Mouse (Mus musculus) kidney, postnatal 14 days (tissue): ENCODE data around the gene Hapln2.

Experiments
- DNase-seq: peaks from one replicate; pipeline ENCODE4 v3.0.0; 2022; ENCODE audit warnings: mixed read lengths

Gene Hapln2

GRCm38 (mm10) chr3:88002291-88002976 lies 24.9 kb downstream of the Hapln2 start:
- DNase-seq: no peak

- no peak for DNase-seq
Measured at GRCm38 (mm10) chr3:88000816-88001595, 26.4 kb downstream of the Hapln2 start.

GRCm38 (mm10) chr3:88000181-88000580 lies 27.2 kb downstream of the Hapln2 start, which contains the start of gene Bcan:
Bcan (minus strand) TSS chr3:88000230.
- DNase-seq: no peak

- DNase-seq: no peak
Measured at GRCm38 (mm10) chr3:87999243-87999895, 28.0 kb downstream of the Hapln2 start.

GRCm38 (mm10) chr3:87998747-87999146 lies 28.6 kb downstream of the Hapln2 start:
- DNase-seq: no peak

- DNase-seq: peak; percentile 50
Measured at GRCm38 (mm10) chr3:87996971-87997614, 30.3 kb downstream of the Hapln2 start.

GRCm38 (mm10) chr3:87996401-87996800 lies 31.0 kb downstream of the Hapln2 start:
- no peak for DNase-seq

- no peak for DNase-seq
Measured at GRCm38 (mm10) chr3:87995331-87995730, 32.1 kb downstream of the Hapln2 start.

GRCm38 (mm10) chr3:87993436-87993835 lies 33.9 kb downstream of the Hapln2 start:
- peak; percentile 42 for DNase-seq

- no peak for DNase-seq
Measured at GRCm38 (mm10) chr3:87989935-87990334, 37.4 kb downstream of the Hapln2 start.

- no peak for DNase-seq
Measured at GRCm38 (mm10) chr3:87988068-87988467, 39.3 kb downstream of the Hapln2 start.

- peak; percentile 49 for DNase-seq
Measured at GRCm38 (mm10) chr3:87987633-87988032, 39.8 kb downstream of the Hapln2 start.

- peak; percentile 95 for DNase-seq
Measured at GRCm38 (mm10) chr3:87986868-87987267, 40.5 kb downstream of the Hapln2 start.

GRCm38 (mm10) chr3:87985505-87986320 lies 41.7 kb downstream of the Hapln2 start:
- DNase-seq: peak; percentile 50

- DNase-seq: no peak
Measured at GRCm38 (mm10) chr3:87984094-87984493, 43.3 kb downstream of the Hapln2 start.

- no peak for DNase-seq
Measured at GRCm38 (mm10) chr3:87983627-87984026, 43.8 kb downstream of the Hapln2 start.

GRCm38 (mm10) chr3:87982836-87983601 lies 44.4 kb downstream of the Hapln2 start:
- peak; percentile 78 for DNase-seq

GRCm38 (mm10) chr3:87981894-87982835 lies 45.2 kb downstream of the Hapln2 start:
- DNase-seq: peak; percentile 83

GRCm38 (mm10) chr3:87981214-87981760 lies 46.1 kb downstream of the Hapln2 start:
- DNase-seq: no peak

- no peak for DNase-seq
Measured at GRCm38 (mm10) chr3:87980728-87981127, 46.7 kb downstream of the Hapln2 start.
